Mouse (Mus musculus) hematopoietic multipotent progenitor cell, adult 10-12 weeks (in vitro differentiated cells): ENCODE data around the gene Tex47. TPM values are rescaled to one million over a fixed set of nuclear protein-coding genes. Genes with fewer than 3 reads are reported as not detected.

Source experiments
- polyA plus RNA-seq: library from polyadenylated mRNA; stranded (reverse); fragments of >175 nt; gene quantifications from 2 replicates; pipeline ENCODE4 v1.2.3, GENCODE M21; 2012; ENCODE audit warnings: low replicate concordance

Gene Tex47
- not detected in 2 replicates for polyA plus RNA-seq

DNA sequence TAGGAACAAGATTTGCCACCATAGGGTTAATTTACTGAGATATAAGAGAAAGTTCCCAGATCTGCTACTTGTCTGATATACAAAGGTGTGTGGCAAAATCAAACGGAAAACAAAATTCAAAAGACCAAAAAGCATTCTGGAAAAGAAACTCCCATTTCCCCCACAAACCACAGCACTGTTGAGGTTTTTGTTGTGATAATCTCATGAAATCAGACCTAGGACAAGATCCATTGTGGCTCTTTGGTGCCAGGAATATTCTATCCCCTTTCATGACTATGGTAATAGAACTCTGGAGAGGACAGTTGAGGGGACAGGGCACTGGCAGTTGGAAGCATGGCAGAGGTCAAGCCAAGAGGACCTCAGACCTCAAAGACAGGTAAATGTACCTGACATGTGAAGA, at the start of gene Tex47:
Gene Tex47, plus strand, starts transcription at position 301 of the 400 bp plus-strand sequence.

DNA sequence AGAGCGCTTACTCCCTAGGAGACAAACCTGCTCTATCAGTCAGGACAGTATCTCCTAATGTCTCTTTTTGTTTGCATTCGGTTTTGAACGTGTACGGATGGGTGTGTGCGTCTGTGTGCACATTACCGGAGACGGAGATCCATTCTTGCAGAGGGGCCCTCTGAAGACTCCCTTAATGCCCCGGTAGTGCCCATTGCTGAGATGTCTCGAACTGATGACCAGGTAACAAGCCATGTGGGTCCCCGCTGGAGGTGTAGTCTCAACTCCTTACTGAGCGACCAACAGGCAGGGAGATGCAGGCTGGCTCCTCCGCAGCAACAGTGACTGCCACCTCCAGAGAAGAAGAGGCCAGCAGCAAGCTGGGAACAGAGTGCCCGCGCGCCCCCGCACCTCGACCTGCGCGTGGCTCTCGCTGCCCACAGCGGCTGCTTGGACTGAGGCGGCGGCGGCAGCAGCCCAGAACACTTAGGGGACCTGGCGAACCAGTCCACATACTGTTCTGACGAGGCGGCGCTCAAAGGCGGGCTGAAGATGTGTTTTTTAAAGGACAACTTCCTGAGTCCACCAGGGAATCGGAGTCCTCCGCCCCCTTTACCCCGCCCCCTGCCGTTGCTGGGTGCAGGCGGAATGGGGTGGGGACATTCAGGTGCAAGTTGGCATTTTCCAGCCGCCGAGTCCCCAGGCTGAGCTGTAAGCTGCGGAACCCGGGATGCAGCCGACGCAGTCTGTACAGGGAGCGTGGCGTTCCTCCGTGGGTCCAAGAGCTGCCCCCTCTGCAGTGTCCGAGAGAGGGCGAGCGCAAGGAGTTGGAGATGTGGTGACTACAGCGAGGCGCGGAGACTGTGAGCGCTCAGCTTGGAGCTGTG, 40.5 kb downstream of the Tex47 start, which contains the start of gene Zfp804b:
Gene Zfp804b, minus strand, starts transcription at position 612 of the 866 bp plus-strand sequence.

Other genes starting within 250 kb of the Tex47 start
- not detected in 2 replicates for gene Zfp804b, start 40.6 kb downstream of the Tex47 start, polyA plus RNA-seq